Mouse (Mus musculus): ENCODE measurements around the gene Tac4.

DNA sequence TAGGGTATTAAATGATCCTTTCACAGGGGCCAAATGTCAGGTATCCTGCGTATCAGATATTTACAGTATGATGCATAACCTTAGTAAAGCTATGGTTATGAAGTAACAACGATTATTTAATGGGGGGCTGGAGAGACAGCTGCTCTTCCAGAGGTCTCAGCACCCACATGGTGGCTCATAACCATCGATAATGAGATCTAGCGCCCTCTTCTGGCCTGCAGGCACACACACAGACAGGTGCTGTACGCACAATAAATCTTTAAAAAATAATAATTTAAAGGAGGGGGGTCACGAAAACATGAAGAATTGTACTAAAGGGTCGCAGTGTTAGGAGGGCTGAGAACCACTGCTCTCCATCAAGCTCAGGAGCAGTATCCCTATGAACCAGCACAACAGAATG lies 44.3 kb downstream of the Tac4 start:
- TF ChIP-seq TAL1 (IDR thresholded peaks at IDR 0.05; ENCODE audit: low read length): no peak
- no peak for TF ChIP-seq GATA1 (IDR thresholded peaks at IDR 0.05; ENCODE audit: low read length)

Measured in erythroblast, embryonic 14.5 days (primary cell).